Mouse (Mus musculus) forebrain, embryonic 15.5 days (tissue): ENCODE measurements around the gene Olfr450. TPM values are rescaled to one million over a fixed set of nuclear protein-coding genes. Genes with fewer than 3 reads are reported as not detected.

Experiments
- ATAC-seq: fragments of 200-750 bp; cut with Nextera tagmentation; replicated peaks from 2 replicates; pipeline ENCODE4 v1.8.0; 2017; ENCODE audit warnings: mild to moderate bottlenecking, moderate TSS enrichment, moderate library complexity
- H3K27ac ChIP-seq: fragments of 300-500 bp; sonication (generic); replicated peaks from 2 replicates; pipeline ENCODE4 v1.5.1; 2015; ENCODE audit warnings: mild to moderate bottlenecking, inconsistent platforms
- H3K27me3 ChIP-seq: fragments of 300-500 bp; sonication (generic); 2 replicates; pipeline ENCODE4 v1.6.1; 2015; ENCODE audit warnings: inconsistent platforms
- H3K36me3 ChIP-seq: fragments of 300-500 bp; sonication (generic); 2 replicates; pipeline ENCODE4 v1.6.1; 2015; ENCODE audit warnings: mild to moderate bottlenecking, inconsistent platforms
- H3K4me1 ChIP-seq: fragments of 300-500 bp; sonication (generic); 2 replicates; pipeline ENCODE4 v1.6.1; 2015; ENCODE audit warnings: inconsistent platforms
- H3K4me2 ChIP-seq: fragments of 300-500 bp; sonication (generic); replicated peaks from 2 replicates; pipeline ENCODE4 v1.6.1; 2015; ENCODE audit warnings: mild to moderate bottlenecking, inconsistent platforms
- H3K4me3 ChIP-seq: fragments of 300-500 bp; sonication (generic); 2 replicates; pipeline ENCODE4 v1.5.1; 2015; ENCODE audit warnings: mild to moderate bottlenecking, inconsistent platforms
- H3K9ac ChIP-seq: fragments of 300-500 bp; sonication (generic); replicated peaks from 2 replicates; pipeline ENCODE4 v1.6.1; 2015; ENCODE audit warnings: mild to moderate bottlenecking, inconsistent platforms
- H3K9me3 ChIP-seq: fragments of 300-500 bp; sonication (generic); 2 replicates; pipeline ENCODE4 v1.6.1; 2016; ENCODE audit warnings: inconsistent platforms
- WGBS: fragments of 180-500 bp; shearing (Covaris S2); methylation state at CpG from one replicate; pipeline ENCODE4 v1.1.7; 2015; ENCODE audit warnings: mixed read lengths; 5-methylcytosine and 5-hydroxymethylcytosine counted together
- polyA plus RNA-seq: library from polyadenylated mRNA; unstranded; fragments of >200 nt; fragmentation: Nextera tagmentation; extraction: Ambion mirVana; gene quantifications from 2 replicates; pipeline ENCODE4 v1.2.1, GENCODE M21; 2015

The Olfr450 gene
- not detected in 2 replicates for polyA plus RNA-seq

DNA sequence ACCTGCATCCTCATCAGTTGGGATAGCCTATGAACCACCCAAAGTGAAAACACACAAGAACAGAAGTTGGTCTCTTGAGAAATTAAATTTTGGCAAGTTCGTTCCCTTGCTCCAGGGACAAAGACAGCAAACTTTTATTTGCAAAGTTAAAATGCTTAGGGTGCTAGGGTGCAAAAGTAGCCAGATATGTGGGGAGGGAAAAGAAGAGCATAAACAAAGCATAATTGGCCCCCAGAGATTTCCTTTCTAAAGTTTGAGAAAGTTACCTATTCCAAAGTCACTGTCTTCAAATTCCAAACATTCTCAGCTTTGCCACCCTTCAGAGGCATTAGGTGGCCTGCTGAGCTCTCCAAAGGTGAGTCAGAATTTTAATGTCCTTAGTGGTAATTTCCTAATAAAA lies at the start of gene Olfr450:
TSS of gene Olfr450 (plus strand) at position 301 of the 400 bp plus-strand sequence.
- ATAC-seq = no peak
- Histone ChIP-seq H3K4me1 (no peaks in the 10 kb centered on the region), H3K4me3 (no peak within 1 kb of the TSS), H3K4me2 (no peak within 1 kb of the TSS), H3K9me3 (no peaks in the 10 kb centered on the region), H3K36me3 (no peaks in the 10 kb centered on the region), H3K9ac (no peak within 1 kb of the TSS), H3K27ac (no peak within 1 kb of the TSS), H3K27me3 (no peaks in the 10 kb centered on the region)
- WGBS = 82% methylated on average over 1 of the region's 1 CpGs

DNA sequence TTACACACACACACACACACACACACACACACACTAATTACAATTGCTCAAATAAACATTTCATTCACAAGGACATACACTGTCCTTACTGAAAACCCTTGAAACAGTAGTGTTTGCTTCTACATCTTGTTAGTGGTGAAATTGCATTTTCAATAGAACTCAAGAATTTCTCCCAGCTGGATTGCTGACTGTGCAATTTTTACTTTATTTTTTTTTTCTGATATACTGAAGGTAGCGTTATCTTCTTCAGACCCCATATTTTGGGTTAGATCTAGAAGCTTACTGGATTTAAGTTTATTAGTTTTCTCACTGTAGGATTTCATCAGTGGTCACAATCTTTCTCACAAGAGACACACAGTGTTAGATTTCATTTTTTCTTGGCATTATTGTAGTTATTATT lies 34.7 kb upstream of the Olfr450 start:
- 93% methylated on average over 1 of the region's 1 CpGs for WGBS
- H3K9me3 ChIP-seq = no peaks in the 10 kb centered on the region
- no peak overlapping the region for H3K9ac ChIP-seq
- no peak overlapping the region for H3K4me2 ChIP-seq
- ATAC-seq = no peak
- no peaks in the 10 kb centered on the region for H3K4me1 ChIP-seq
- no peak overlapping the region for H3K4me3 ChIP-seq
- no peak overlapping the region for H3K27ac ChIP-seq
- H3K36me3 ChIP-seq = no peaks in the 10 kb centered on the region
- no peaks in the 10 kb centered on the region for H3K27me3 ChIP-seq

GRCm38 (mm10) chr6:42784793-42785192 lies 26.9 kb upstream of the Olfr450 start, which contains the start of gene Olfr452:
Olfr452 (plus strand) TSS chr6:42785093.
- no peaks in the 10 kb centered on the region for H3K27me3 ChIP-seq
- H3K36me3 ChIP-seq = no peaks in the 10 kb centered on the region
- no peak within 1 kb of the TSS for H3K27ac ChIP-seq
- no peaks in the 10 kb centered on the region for H3K9me3 ChIP-seq
- no peak within 1 kb of the TSS for H3K4me2 ChIP-seq
- no peak within 1 kb of the TSS for H3K4me3 ChIP-seq
- H3K4me1 ChIP-seq = no peaks in the 10 kb centered on the region
- no peak for ATAC-seq
- no peak within 1 kb of the TSS for H3K9ac ChIP-seq

GRCm38 (mm10) chr6:42790247-42790948 lies 21.3 kb upstream of the Olfr450 start:
- Histone ChIP-seq H3K4me3 (no peak overlapping the region), H3K9me3 (no peaks in the 10 kb centered on the region), H3K36me3 (no peaks in the 10 kb centered on the region), H3K27ac (peak overlapping the region; percentile 68), H3K4me2 (no peak overlapping the region), H3K9ac (no peak overlapping the region), H3K4me1 (no peaks in the 10 kb centered on the region), H3K27me3 (no peaks in the 10 kb centered on the region)
- WGBS = 37% methylated on average over 4 of the region's 4 CpGs
- ATAC-seq = 0 out of 2 replicates have a peak, but pooled peaks have one; percentile 19

GRCm38 (mm10) chr6:42790949-42791556 lies 20.7 kb upstream of the Olfr450 start:
- Histone ChIP-seq H3K4me2 (no peak overlapping the region), H3K27ac (peak overlapping the region; percentile 68; the same call in 1 of the 2 replicates), H3K4me3 (no peak overlapping the region), H3K9ac (no peak overlapping the region), H3K27me3 (no peaks in the 10 kb centered on the region), H3K4me1 (no peaks in the 10 kb centered on the region), H3K9me3 (no peaks in the 10 kb centered on the region), H3K36me3 (no peaks in the 10 kb centered on the region)
- ATAC-seq = peak; percentile 92
- 55% methylated on average over 9 of the region's 9 CpGs for WGBS

- no peak for ATAC-seq
- H3K27me3 ChIP-seq = no peaks in the 10 kb centered on the region
- no peak overlapping the region for H3K9ac ChIP-seq
- H3K36me3 ChIP-seq = no peaks in the 10 kb centered on the region
- H3K9me3 ChIP-seq = no peaks in the 10 kb centered on the region
- H3K27ac ChIP-seq = no peak overlapping the region
- no peak overlapping the region for H3K4me3 ChIP-seq
- WGBS = 89% methylated on average over 3 of the region's 3 CpGs
- H3K4me2 ChIP-seq = no peak overlapping the region
- H3K4me1 ChIP-seq = no peaks in the 10 kb centered on the region
Observed at GRCm38 (mm10) chr6:42794982-42795381, 16.8 kb upstream of the Olfr450 start.

DNA sequence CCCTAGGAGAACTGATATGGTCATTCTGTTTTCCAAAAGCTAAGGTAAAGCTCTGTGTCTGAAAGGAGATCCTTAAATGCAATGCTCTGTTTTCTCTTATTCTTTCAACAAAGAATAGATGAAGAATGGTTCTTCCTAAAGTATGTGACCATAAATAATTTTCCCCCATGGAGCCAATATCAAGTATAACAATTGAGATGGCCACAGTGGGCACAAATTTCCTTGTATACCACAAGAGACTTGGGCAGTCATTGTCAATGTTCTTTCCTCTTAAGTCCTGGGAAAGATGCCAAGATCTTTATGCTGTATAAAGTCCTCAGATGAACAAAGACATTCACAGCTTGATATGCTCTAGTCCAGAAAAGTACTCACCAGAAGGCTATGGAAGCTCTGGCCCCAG lies 22.3 kb downstream of the Olfr450 start, which contains the start of gene Olfr449:
TSS of gene Olfr449 (plus strand) at position 301 of the 400 bp plus-strand sequence.
- Histone ChIP-seq H3K9me3 (no peaks in the 10 kb centered on the region), H3K4me1 (no peaks in the 10 kb centered on the region), H3K4me3 (no peak within 1 kb of the TSS), H3K36me3 (no peaks in the 10 kb centered on the region), H3K4me2 (no peak within 1 kb of the TSS), H3K27me3 (no peaks in the 10 kb centered on the region), H3K9ac (no peak within 1 kb of the TSS), H3K27ac (no peak within 1 kb of the TSS)
- ATAC-seq = no peak

DNA sequence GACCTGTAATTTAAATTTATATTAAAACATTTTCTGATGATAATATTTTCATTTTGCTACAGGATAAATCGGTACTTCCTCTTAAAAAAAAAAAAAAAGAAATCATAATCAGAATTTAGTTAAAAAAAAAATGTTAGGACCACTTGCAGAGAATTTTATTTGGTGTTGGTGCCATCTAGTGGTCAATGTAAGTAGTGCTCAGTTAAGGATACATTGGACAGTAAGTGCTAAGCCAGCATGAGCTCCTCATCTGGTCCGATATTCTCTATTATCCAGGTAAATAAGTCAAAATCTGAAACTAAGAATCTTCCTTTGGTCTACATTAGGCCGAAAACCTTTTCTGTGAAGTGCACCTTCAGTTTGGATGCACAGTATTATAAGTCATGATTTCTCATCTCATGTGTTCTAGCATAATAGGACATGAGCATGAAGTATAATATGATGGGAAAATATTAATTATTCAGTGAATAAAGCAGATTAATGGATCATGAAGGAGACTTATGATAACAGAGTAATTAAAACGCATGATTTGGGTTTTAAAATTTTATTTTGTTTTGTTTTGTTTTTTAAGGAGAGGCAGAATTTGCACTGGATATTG lies 48.6 kb downstream of the Olfr450 start:
- Histone ChIP-seq H3K4me2 (no peak overlapping the region), H3K27ac (no peak overlapping the region), H3K36me3 (no peaks in the 10 kb centered on the region), H3K27me3 (no peaks in the 10 kb centered on the region), H3K9me3 (no peaks in the 10 kb centered on the region), H3K4me3 (no peak overlapping the region), H3K9ac (no peak overlapping the region), H3K4me1 (no peaks in the 10 kb centered on the region)
- peak; percentile 77 for ATAC-seq
- 14% methylated on average over 4 of the region's 4 CpGs for WGBS

Other genes starting within 250 kb of the Olfr450 start
- gene Tcaf3, start 214.2 kb upstream of the Olfr450 start, polyA plus RNA-seq = not detected in 2 replicates
- gene Tcaf2, start 166.7 kb upstream of the Olfr450 start, polyA plus RNA-seq = 1.3 and 1.7 TPM in 2 replicates
- 206 and 210 TPM in 2 replicates for gene Tcaf1, start 101.9 kb upstream of the Olfr450 start, polyA plus RNA-seq
- gene Olfr453, start 72.6 kb upstream of the Olfr450 start, polyA plus RNA-seq = not detected in 2 replicates
- not detected in 2 replicates for gene Olfr38, start 55.5 kb upstream of the Olfr450 start, polyA plus RNA-seq
- not detected in 2 replicates for gene Olfr452, start 26.8 kb upstream of the Olfr450 start, polyA plus RNA-seq
- not detected in 2 replicates for gene Olfr449, start 22.4 kb downstream of the Olfr450 start, polyA plus RNA-seq
- not detected in 2 replicates for gene Olfr448, start 78.5 kb downstream of the Olfr450 start, polyA plus RNA-seq
- gene Olfr447, start 96.9 kb downstream of the Olfr450 start, polyA plus RNA-seq = not detected in 2 replicates
- gene Olfr446, start 109.4 kb downstream of the Olfr450 start, polyA plus RNA-seq = not detected in 2 replicates
- not detected in 2 replicates for gene Olfr444, start 137.1 kb downstream of the Olfr450 start, polyA plus RNA-seq